Mouse (Mus musculus): ENCODE measurements around the gene Shroom3.

Gene Shroom3

GRCm38 (mm10) chr5:92983942-92984341, 300.7 kb downstream of the Shroom3 start:
- DNase-seq: peak; percentile 42

- DNase-seq: no peak
Measured at GRCm38 (mm10) chr5:92984692-92985091, 301.5 kb downstream of the Shroom3 start.

GRCm38 (mm10) chr5:92985391-92985790, 302.2 kb downstream of the Shroom3 start:
- DNase-seq: no peak

DNA sequence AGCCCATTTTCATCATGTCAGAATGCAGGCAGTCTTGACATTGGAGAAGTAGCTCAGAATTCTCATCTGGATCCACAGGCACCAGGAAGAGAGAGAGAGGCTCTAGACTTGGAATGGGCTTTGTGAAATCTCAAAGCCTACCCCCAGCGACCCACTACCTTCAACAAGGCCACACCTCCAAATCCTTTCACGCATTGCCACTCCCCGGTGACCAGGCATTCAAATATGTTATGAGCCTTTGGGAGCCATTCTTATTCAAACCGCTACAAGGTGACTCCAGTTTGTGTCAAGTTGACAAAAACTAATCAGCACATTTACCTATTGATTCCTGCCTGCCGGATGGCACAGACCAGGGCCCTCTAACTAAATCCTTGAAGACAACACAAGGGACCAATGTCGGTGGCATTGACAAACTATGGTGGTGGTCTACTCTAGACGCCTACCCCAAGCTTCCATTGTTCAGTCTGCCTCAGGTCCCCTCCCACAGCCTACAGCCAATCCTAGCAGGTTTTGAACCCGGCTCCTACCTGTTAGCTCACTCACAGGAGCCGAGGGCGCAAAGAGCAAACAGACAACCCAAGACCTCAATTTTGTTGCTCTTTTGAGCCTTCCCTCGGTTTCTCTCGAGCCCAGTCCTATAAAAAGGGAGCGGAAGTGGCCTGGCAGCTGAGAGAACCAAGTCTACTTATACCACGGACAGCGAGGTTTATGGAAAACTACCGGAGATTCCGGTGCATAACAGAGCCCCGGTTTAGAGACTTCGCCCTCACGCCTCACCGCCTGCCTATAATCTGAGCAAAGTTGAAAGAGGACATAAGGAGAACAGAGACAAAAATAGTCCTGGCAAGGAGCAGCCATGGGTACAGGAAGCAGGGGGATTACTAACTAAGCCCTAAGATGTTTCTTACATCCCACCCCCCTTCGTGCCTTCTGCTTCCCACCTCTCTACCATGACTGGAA, 303.7 kb downstream of the Shroom3 start:
- DNase-seq: no peak

GRCm38 (mm10) chr5:92987891-92988768, 304.9 kb downstream of the Shroom3 start:
- peak; percentile 27 for DNase-seq

DNA sequence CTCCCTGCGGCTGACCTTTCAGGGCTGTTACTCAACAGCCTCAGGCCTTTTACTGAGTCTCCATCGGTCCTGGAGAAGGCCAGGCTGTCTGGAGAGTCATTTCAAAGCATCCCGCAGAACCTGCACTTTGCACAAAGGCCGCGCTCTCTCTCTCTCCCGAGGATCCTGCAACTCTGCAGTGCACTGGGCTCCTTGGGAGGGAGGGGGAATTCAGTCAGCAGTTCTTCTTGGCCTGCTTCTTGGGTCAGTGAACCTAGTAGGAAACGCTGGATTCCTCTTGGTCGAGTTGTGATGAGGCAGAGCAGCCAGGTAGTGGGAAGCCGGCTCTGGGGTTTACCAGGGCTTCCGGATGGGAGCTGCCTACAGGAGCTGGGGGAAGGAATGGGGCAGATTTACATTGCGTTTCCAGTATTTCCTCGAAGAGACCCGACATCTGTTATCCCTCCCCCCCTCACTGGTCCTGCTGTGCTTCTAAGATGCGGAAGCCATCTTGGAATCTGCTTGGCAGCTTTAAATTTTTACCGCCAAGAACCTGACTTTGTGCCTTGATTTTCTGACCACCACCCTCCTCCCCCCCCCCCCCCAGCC, 305.6 kb downstream of the Shroom3 start:
- DNase-seq: peak; percentile 66

DNA sequence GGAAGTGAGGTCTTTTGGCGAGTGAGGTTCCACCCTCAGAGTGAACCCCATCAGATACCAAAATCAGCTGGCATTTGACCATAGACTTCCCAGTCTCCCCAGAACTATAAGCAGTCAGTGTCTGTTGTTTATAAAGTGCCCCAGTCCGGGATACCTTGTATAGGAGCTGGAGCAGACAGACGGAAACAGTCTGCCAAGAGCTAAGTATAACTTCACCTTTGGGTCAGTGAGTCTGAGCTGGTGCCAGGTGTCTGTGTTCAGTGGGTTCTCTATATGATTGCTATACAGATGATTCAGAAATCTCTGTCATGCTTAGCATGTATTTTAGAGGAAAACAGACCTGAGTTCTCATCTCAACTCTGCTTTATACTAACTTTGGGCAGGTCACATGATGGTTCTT, 308.9 kb downstream of the Shroom3 start:
- no peak for DNase-seq

- DNase-seq: no peak
Measured at GRCm38 (mm10) chr5:92994309-92994708, 311.1 kb downstream of the Shroom3 start.

DNA sequence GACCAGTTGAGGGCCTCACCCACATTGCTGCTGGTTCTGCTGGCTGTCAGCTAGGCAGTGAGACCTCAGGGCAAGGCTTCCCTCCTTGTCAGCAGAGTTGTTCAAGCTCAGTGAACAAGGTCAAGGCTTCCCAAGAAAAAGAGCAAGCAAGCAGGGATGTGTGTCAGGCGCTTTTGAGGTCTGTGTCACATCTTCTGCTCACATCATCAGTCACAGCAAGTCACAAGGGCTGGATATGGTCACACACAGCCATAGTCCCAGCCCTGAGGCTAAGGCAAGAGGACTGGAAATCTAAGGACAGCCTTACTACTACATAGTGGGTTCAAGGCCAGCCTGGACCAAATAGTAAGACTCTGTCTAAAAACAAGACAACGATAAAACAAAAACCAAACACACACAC, 311.6 kb downstream of the Shroom3 start:
- DNase-seq: no peak

DNA sequence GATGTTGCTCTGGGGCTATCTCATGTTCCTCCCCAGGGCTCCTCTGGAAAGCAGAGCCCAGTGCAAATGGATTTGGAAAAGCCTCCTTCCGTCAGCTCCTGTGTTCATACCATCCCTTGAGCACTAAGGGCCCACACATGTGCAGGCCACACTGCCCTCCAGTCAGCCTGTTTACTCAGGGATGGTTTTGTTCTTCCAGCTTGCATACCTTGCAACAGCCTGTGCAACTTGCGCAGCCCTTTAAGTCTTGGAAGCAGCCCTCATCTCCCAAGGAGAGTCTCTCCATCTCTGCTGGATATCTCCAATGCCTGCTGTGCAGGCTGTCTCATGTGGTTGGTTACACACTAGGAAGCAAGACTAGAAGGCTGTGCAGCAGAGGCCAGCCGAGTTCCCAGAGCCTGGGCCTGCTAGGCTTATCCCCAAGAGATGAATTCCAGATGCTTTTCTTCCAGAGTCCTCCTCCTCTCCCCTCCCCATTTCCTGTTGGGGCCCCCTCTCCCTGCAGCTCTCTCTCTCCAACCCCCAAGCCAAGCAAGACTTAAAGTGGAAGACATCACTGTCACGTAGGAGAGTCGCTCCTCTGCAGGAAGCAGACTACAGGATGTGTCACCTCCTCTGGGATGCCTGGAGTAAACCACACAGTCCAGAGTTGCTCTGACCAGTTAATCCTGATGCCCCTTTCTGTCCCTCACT, 314.3 kb downstream of the Shroom3 start:
- DNase-seq: peak; percentile 86

GRCm38 (mm10) chr5:92998494-92999016, 315.3 kb downstream of the Shroom3 start:
- peak; percentile 59 for DNase-seq

GRCm38 (mm10) chr5:93000060-93000459, 316.8 kb downstream of the Shroom3 start:
- DNase-seq: no peak

DNA sequence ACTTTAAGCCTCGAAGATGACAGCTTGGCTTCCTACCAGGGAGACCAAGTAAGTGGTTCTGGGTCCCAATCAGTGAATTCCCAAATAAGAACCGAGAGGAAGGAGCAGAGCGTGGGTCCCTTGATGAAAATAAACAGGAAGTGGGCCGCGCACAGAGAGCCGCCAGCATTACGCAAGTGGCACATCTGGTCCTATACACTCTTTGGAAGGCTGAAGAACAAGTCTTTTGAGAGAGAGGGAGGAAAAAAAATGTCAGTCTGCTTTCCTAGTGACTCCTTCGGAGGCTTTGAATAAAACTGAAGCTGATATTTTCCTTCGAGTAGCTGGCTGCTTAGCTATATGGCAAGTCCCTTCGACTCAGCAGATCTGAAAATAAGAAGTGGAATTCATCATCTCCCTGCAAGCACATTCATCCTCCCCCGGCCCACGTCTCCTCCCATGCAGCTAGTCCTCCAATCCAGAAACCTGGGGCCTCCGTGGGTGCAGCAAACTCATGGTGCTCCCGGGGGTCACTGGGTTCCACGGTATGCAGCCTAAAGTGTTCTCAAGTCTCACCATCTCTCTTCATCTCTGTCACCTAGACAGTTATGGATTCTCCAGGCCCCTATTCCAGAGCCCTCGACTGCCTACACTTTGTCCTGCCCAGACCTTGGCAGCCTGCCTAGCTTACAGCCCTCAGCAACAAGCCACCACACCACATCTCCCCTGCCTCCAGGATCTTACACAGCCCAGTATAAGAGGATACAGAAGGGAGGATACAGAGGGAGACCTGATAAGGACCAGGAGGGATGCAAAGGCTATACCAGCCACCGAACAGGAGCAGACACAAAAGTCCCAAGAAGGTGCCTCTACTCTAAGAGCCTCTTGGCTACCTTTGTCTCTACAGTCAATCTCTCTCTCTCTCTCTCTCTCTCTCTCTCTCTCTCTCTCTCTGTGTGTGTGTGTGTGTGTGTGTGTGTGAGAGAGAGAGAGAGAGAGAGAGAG, 317.8 kb downstream of the Shroom3 start:
- no peak for DNase-seq

- no peak for DNase-seq
Measured at GRCm38 (mm10) chr5:93002615-93003014, 319.4 kb downstream of the Shroom3 start.

DNA sequence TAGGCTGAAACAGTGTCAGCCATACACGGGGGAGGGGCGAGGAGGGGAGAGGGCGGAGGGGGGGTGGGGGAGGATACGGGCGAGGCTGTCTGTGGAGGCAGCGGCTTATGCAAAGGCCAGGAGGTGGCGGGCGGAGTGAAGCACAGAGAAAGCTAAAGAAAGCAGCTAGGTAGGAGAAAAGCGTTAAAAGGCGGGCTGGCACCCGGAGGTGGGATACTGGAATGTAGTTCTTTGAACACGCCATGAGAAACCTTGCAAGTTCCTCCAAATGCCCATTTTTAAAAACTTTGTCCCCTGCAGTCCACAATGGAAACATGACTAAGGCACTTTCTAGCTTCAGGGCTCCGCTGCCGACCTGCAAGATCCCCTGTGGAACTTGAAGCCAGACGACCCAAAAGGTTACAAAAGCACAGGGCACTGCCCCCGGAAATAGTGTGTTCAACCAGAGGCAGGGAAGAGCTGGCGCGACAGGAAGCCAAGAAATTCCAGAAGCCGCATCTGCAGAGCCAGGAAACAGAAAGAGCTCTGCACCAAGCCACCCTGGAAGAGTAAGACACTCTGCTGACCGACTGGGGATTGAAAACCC, 322.1 kb downstream of the Shroom3 start:
- DNase-seq: peak; percentile 78

DNA sequence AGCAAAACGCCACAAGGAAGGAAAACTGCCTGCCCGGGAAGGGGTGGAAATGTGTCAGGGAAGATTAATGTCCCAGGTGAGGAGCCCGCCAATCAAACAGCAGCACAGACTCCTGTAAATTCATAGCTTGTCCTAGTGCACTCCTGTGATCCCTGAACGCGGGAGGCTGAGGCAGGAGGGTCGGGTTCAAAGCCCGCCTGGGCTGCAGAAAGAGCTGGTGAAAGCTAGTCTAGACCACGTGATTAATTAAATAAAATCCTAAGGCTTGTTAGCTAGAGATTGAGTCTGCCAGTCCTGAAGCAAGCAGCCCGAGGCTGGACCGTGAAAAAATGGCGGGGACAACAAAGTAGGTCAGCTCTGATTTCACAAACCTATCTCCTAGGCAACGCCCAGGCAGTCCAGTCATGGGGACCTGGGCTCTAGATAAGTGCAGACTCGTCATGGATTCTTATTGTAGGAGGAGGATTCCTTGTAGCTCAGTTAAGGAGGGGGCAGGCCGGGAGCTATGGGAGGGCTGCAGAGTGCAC, 322.6 kb downstream of the Shroom3 start:
- DNase-seq: peak; percentile 48

- DNase-seq: no peak
Measured at GRCm38 (mm10) chr5:93008256-93008655, 325.0 kb downstream of the Shroom3 start.
